Mouse (Mus musculus) testis, postnatal 10 days (tissue): ENCODE measurements around the gene Arhgap35.

Experiments used
- DNase-seq: peaks from one replicate; pipeline ENCODE4 v3.0.0; 2021; ENCODE audit warnings: low spot score

The Arhgap35 gene

GRCm38 (mm10) chr7:16519310-16519709 lies 95.5 kb downstream of the Arhgap35 start:
- no peak for DNase-seq

GRCm38 (mm10) chr7:16517198-16517597 lies 97.6 kb downstream of the Arhgap35 start:
- DNase-seq, result no peak

- DNase-seq, result peak; percentile 72
These were observed 107.5 kb downstream of the Arhgap35 start for GRCm38 (mm10) chr7:16507284-16507683.

GRCm38 (mm10) chr7:16505226-16505593 lies 109.6 kb downstream of the Arhgap35 start:
- DNase-seq, result no peak

GRCm38 (mm10) chr7:16504573-16505225 lies 110.1 kb downstream of the Arhgap35 start:
- DNase-seq, result no peak

GRCm38 (mm10) chr7:16501571-16501970 lies 113.2 kb downstream of the Arhgap35 start:
- no peak for DNase-seq

- DNase-seq, result no peak
These were observed 115.1 kb downstream of the Arhgap35 start for GRCm38 (mm10) chr7:16499671-16500104.

- no peak for DNase-seq
These were observed 118.5 kb downstream of the Arhgap35 start for GRCm38 (mm10) chr7:16496260-16496659.

- DNase-seq, result peak; percentile 74
These were observed 121.4 kb downstream of the Arhgap35 start for GRCm38 (mm10) chr7:16493361-16493760.

- no peak for DNase-seq
These were observed 122.6 kb downstream of the Arhgap35 start for GRCm38 (mm10) chr7:16492211-16492610.

GRCm38 (mm10) chr7:16491759-16492158 lies 123.0 kb downstream of the Arhgap35 start:
- DNase-seq, result peak; percentile 79

- peak; percentile 55 for DNase-seq
These were observed 124.8 kb downstream of the Arhgap35 start for GRCm38 (mm10) chr7:16489948-16490347.

GRCm38 (mm10) chr7:16488816-16489215 lies 126.0 kb downstream of the Arhgap35 start:
- no peak for DNase-seq

GRCm38 (mm10) chr7:16477628-16478027 lies 137.2 kb downstream of the Arhgap35 start, which contains the start of gene Npas1:
Gene Npas1, minus strand, starts transcription at chr7:16477728.
- no peak for DNase-seq

- peak; percentile 66 for DNase-seq
These were observed 138.2 kb downstream of the Arhgap35 start for GRCm38 (mm10) chr7:16476600-16476989.

- no peak for DNase-seq
These were observed 138.8 kb downstream of the Arhgap35 start for GRCm38 (mm10) chr7:16475764-16476599.

- no peak for DNase-seq
These were observed 139.5 kb downstream of the Arhgap35 start for GRCm38 (mm10) chr7:16475321-16475720.

GRCm38 (mm10) chr7:16474445-16474844 lies 140.3 kb downstream of the Arhgap35 start:
- peak; percentile 55 for DNase-seq

GRCm38 (mm10) chr7:16473847-16474246 lies 140.9 kb downstream of the Arhgap35 start:
- DNase-seq, result no peak

GRCm38 (mm10) chr7:16472116-16472709 lies 142.6 kb downstream of the Arhgap35 start:
- no peak for DNase-seq

- DNase-seq, result no peak
These were observed 143.2 kb downstream of the Arhgap35 start for GRCm38 (mm10) chr7:16471549-16471948.

GRCm38 (mm10) chr7:16468115-16468514 lies 146.7 kb downstream of the Arhgap35 start:
- no peak for DNase-seq

GRCm38 (mm10) chr7:16466565-16466964 lies 148.2 kb downstream of the Arhgap35 start:
- no peak for DNase-seq
